Mouse (Mus musculus) retina, adult 2 months (tissue): ENCODE data around the gene Dcdc2c.

Source experiments
- DNase-seq: peaks from one replicate; pipeline ENCODE4 v3.0.0-alpha.2; 2012; ENCODE audit warnings: low read depth, low spot score

Gene Dcdc2c

DNA sequence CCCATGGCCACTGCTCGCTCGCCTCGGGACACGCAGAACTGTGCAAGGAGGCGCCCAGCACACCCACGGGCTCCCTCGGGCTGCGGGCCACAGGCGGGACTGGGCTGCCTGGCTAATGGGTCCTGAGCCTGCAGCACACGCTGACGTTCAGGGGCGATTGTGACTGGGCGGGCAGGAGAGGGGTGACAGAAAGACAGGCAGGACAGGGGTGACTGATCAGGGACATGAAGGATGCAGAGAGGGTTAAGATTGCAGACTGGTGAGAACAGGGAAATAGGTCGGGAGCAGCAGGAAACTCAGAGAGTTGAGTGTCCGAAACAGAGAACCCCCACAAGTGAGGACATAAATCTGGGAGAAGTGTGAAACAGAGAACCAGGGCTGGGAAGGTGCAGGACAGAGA lies at the start of gene Dcdc2c:
TSS of gene Dcdc2c (minus strand) at position 101 of the 400 bp plus-strand sequence.
- DNase-seq = no peak

DNA sequence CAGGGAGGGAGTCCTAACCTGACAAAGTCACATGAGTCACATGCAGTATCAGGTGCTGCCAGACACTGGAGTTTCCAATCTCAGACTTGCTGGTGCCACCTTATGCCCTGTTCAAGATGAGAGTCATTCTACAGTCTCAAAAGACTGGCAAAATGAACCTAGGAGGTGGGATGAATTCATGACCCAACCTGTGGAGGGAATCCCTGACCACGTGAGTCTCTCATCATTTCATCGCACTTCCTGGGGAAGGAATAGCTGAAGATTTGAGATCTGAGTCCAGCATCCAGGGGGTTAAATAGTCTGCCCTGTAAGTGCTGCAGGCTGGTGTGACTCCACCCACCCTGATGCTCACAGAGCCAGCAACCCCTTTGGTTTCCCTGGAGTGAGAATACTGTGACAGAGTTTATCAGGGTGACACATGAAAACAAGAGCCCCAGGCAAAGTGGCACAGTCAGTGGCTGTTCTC lies 46.4 kb upstream of the Dcdc2c start:
- DNase-seq = no peak

DNA sequence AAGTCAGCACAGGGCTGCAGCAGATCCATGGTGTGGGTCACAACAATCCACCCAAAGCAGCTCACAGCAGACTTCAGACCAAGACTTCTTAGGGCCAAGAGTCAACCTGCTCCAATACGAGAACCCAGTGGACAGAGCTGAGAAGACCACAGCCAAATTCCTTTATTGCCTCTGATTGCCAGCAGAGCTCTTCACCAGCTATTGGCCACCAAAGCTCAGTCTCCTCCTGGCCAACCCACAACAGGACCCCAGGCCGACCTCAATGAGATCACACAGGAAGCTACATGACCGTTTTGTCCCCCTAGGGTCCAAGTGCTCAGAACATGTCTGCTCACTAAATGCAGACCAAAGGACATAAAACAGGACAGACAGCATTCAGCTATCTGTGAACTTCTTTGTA lies 45.9 kb upstream of the Dcdc2c start:
- no peak for DNase-seq

DNA sequence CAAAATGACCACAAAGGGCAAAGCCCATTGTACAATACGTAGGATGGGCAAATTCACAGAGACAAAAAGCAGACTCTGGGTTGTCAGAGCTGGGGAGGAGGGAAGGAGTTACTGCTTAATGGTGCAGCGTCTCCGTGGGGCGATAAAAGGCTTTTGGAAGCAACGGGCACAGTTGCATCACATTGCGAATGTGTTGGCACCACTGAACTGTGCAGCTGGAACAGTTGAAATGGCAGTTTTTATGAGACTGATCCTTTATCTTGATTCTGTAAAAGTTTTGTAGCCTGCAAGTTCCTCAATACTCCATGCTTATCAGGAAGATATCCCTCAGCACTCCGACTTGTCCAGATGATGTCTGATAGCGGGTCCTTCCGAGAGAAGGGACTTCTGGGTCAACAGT lies 45.5 kb upstream of the Dcdc2c start:
- no peak for DNase-seq

DNA sequence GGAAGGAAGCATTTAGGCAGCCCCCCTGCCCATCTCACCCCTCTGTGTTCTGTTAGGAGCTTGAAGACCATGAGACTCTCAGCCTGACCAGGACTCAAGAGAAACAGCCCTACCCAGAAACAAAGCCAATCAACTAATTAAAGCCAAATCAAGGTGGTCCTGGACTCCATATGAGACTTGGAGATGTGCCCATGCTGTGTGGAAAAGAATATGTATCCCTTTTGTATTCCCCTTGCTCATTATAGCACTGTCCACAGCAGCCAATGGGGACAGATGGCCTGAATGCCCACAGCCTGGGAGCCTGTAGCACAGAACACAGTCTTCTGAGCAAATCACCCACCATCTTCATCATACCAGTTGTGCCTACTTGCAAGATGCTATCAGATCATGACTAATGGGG lies 44.7 kb upstream of the Dcdc2c start:
- DNase-seq = no peak

DNA sequence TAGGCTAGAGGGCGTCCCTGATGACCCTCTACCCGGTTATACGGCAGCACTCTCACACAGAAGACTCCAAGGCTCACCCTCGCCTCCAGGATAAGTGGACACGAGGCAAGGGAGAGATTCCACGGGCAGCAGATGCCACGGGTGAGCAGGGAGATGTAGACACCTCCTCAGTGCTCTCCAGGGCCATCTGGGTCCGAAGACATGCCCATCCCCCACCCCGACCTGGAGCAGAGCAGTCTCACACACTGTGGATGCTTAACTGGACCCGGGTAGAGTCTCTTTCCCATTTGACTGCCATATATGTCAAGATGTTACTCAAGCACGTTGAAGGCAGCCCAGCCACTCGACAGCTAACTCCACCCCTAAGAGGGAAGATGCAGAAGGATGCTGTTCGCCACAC lies 38.2 kb upstream of the Dcdc2c start:
- no peak for DNase-seq

DNA sequence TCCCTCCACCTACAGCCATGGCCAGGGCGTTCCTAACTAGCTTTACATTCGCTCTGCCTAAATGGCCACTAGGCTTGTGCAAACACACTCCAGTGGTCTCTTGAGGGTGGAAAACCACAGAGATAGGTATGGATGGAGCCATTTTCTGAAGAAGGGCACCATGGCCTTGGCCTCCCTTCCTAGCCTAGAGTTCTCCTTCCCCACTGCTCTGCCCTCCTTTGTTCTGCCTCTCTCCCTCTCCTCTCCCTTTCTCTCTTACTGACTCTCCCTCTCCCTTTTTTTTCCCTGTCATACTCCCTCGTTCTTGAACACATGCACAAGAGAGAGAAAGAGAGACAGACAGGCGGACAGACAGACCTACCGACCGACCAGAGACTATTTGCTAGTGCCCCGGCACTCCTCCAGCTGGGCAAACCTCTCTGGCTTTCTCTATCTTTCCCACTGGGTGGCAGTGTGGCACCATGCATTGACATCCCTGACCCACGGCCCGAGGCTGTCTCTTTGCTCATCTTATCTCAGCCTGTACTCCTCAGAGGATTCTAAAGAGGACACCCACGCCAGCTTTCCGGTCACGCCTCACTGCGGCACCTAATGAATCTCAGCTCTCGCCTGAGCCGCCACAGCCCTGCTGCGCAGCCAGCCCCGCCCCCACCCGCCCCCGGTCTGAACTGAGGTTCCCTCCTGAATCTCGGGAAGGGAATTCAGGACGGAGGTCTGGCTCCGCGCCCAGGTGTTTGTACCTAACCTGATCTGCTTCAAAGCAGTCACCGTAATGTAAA lies 37.1 kb upstream of the Dcdc2c start:
- peak; percentile 71 for DNase-seq

DNA sequence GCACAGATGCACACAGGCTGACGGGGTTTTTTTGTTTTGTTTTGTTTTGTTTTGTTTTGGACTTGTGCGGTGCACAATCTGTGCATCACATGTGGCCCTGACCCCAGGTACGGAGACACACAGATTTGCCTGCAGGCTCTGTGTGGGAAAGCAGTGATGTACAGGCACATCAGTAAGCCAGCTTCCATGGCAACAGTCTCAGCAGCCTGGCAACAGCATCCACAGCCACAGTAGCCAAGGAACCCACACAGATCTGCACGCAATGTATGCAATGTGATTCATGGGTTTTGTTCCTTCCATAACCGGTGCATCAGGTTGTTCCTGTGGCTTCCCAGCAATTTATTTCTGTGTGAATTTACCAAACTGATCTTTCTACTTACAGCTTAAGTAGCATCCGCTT lies 35.8 kb upstream of the Dcdc2c start:
- DNase-seq = no peak

DNA sequence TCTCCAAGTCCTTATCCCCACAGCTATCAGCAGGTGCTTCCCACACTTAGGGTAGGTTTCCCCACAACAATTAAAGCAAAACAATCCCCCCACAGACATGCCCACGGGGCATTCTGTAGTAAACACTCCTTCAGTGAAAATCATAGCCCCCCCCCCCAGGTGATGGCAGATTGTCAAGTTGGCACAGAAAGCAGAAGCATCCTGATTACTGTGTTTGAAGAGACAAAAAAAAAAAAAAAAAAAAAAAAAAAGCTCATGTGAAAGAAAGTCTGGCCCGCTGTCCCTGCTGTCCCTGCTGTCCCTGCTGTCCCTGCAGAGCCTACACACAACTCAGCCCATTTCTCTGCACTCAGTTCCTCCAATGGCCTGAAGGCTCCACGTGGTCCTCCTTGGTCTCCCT lies 31.8 kb upstream of the Dcdc2c start:
- DNase-seq = no peak

DNA sequence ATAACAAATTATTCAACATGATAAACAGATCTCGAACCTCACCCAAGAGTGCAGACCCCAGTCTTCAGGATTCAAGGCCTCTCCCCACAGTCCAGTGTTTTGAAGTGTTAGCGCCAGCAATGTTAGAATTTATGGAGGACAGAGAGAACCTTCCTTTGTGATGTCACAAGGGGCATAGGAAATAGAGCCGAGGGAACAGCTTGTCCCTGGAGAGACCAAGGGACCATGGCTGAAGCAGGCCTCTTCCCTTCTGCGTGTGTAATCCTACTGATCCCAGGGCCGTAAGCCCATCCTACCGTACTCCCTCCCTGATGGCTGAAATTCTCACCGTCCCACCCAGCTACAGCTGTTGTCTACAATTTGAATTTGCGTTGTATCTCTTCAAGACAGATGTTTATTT lies 30.2 kb upstream of the Dcdc2c start, which contains the start of gene Allc:
TSS of gene Allc (minus strand) at position 101 of the 400 bp plus-strand sequence.
- DNase-seq = no peak

DNA sequence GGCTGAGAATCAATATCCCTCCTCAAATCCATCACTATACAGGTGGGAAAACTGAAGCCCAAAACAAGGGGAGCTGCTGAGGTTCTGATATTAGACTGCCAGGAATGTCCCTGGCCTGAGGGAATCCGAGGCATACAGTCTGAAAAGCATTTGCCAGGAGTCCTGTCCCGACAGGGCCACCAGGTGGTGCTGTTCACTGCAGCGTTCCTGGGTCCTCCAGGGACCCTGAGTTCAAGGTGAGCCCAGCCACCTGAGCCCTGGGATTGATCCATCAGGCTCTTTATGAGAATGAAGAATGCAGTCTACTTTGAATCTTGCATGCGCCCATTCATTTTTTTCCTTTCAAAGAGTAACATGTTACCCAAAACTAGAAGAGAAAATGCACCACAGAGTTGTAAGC lies 26.9 kb upstream of the Dcdc2c start:
- no peak for DNase-seq

DNA sequence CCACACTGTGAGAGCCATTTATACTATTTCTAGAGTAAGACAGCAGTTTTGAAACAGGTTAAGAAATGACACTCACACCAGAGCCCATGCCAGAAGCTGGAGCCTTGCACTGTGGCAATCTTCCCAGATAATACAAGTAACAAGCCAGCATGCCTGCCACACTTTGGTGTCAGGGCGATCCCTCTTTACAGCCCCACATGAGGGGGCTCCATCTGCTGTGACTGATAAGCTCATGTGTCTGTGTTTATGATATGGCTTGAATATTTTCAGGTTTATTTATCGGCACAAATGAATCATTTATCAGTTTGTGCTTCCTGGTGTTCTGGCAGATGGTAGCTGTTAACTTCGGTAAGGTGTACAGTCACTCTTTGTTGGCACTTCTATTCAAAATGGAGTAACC lies 25.9 kb upstream of the Dcdc2c start:
- no peak for DNase-seq

DNA sequence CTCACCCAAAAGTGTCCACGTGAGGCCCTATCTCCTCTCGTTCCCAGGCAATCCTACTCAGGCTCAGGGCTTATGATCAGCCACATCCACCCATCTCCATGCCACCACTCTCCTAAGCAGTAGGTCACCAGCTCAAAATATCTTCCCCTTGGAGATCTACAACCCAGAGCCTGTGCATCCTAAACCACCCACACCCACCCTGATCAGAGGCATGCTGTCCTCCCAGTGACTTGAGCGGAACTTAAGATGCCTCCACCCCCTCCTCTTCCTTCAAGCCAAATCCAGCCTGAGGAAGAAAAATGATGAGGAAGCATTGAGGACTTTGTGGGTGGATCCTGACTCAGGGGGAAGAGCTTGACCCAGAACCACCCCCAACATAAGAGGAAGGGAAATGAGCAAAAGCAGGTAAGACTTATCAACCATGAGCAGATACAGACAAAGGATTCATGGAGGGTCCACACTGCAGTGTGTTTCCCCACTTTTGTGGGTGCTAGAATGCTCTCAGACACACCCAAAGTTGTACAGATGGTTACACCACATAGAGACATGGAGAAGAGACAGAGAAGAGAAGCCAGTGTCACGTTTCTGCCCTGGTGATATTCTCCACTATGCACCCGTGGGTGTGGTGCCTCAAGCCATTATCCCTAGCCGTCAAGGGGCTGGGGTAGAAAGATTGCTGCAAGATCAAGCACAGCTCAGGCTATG lies 23.3 kb upstream of the Dcdc2c start:
- no peak for DNase-seq

DNA sequence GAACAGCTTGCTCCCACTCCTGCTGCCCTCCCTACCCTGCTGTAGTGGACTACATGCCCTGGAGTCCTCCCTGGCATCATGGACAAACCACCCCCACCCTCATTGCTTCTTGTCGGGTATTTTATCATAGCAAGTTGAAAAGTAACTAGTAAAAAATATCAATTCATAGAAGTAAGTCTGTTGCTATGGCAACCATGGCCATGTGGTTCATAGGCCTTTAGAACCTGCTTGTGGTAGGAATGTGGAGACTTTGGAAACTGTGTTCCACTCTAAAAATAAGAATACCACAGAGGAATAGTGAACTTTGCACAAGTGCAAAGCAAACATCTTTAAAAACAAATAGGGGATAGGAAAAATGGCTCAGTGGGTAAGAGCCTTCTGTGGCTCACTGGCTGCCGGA lies 20.0 kb upstream of the Dcdc2c start:
- DNase-seq = no peak

DNA sequence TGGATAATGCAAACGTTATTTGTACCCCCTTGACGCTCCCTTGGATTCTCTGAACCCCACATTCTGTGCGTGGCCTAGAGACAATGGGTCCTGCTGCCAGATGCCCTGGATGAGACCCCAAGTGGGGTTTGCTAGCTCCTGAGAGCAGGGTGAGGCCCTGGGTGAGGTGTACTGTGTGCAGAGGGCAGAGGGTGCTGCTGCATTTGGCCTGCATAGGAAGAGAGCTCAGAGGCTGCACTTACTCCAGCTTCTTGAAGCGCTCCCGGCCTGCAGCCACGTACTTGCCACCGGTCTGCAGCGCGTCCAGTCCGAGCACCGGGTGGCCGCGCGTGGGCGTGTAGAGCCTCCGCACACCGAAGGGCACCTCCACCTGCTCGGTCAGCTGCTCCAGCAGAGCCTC lies 424 bp downstream of the Dcdc2c start:
- DNase-seq = no peak

DNA sequence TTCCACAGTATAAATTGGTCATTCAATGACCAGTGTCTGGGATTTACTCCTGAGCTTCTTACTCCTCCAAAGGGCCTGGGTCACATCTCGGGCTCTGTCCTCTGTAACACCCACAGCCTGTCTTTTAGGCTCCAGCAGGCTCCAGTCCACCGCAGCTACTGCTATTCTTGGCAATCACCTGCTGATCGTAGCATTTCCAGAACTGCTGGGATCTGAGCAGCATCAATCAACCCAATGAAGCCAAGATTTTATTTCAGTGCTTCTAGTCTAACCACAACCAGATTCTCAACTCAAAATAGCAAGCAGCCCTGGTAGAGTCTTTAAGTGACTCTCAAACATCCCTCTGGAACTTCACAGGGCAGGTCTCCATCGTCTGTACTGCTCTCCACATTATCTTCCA lies 3.3 kb downstream of the Dcdc2c start:
- no peak for DNase-seq

DNA sequence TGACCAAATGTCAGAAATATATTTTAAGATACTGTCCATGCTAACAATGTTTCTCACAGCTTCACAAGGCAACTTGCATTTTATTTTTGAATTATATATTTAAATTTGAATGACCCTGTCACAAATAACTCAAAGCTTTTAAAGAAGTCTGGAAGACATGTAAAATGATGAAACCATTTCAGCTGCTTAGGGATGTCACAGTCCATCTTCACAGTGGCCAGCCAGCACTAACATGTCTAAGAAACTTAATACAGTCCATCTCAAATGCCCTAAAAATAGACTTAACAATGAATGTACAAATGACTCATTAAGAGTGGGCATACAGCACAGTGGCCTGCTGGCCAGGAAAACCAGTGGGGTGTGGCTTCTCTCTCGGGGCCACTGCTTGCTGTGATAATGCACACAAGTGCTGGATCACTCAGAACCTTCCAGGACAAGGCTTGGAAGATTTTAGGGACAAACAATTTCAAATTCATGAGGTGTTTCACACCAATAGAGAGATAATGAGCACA lies 37.9 kb downstream of the Dcdc2c start:
- DNase-seq = no peak

DNA sequence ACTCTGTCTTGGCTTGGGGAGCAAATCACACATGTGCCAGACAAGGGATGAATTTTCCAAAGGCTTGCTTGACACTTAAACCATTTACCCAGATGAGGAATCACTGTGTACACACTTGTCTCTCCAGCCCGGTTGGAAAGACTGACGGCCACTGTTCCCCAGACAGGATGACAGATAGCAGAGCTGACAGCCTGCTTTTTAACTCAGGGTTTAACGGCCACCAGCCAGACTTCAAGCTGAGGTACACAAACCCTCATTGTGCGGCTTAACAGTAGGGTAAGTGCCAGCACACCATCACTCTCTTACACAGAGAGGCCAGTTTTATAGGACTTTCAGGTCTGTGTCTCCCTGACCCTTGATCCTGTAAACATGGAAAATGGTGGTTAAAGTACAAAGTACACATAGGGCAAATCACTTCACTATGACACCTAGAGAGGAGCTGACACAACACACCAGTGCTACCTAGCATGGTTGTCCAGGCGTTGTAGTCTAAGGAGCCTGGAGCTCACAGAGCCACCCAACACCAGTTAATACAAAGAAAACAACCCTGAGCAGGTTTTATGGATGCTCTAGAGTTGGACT lies 42.4 kb downstream of the Dcdc2c start:
- DNase-seq = no peak

DNA sequence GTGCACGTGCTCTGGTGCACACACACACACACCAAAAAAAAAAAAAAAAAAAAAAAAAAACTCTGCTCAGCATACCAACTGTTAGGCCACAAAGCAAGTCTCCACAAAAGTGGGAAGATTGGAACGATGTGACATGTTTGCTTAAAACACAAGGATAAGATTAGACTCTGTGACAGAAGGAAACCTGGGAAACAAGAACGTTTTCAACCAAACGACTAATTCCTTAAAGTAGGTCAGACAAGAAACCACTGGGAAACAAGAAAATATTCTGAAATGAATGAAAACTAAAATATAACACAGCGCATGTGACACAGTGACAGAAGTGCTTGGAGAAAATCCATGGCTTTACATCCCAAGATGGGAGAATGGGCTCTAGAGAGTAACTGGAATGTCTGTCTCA lies 57.9 kb downstream of the Dcdc2c start:
- DNase-seq = no peak

DNA sequence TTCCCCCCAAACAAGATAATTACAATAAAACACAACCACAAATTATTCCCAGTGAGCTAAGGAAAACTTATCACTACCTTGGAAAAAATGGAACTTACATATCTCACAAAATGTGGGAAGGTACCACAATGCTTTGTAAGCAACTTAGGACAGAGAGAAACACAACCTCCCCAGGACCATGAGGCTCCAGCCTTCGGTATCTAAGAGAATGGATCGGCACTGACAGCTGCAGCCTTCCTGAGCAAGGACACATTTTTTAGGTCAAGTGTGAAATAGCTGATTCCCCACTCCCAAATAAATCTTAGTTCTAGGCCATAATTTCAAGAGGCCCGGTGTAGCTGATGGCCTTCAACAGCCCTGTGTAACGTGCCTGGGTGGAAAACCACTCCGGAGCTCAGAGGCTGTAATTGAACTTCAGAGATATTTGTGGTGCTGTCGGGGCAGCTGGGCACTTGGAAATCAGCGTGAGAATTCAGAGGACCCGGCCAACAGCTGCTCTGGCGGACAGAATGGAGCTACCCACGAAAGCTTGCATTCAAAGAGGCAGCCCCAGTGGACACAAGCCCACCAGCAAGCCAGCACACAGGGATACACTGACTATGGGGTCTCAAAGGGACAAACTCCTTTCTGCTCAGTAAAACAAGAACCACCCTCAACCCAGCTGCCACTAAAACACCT lies 69.6 kb downstream of the Dcdc2c start:
- no peak for DNase-seq

DNA sequence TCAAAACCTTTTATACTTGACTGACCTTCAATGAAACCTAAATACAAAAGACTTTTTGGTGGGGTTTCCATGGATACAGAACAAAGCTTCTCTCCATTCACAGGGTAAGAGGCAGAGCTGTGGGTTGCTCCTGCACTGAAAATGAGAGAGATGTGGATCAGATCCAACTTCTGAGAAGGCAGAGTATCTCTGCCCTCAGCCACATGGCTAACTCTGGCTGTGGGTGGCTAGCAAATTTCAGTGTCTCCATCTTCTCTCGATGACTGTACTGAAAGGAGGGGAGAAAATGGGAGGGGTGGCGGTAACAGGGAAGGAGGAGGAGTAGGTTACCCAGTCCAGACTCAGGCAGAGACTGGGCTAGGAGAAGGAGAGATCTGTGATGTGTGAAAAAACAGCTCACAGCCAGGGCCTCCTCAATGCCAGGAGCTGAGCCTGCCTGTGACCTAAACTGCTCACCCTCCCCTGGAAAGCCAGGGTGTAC lies 91.2 kb downstream of the Dcdc2c start:
- DNase-seq = no peak

DNA sequence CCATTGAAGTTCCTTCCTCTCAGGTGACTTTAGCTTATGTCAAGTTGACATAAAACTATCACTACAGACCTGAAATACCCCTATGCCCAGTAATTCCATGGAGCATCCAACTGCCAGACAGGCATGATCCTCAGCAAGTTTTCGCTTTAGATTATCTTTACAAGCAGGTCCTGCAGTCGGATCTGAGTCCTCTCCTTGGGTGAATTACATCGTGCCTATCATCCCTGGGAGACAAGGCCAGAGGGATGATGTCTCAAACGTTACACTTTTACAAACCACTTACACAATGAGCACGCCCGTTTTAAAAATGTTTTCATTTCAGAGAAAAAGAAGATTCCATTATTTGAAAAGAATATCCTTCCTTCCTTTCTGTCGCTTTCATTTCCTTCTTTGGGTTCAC lies 91.7 kb downstream of the Dcdc2c start:
- no peak for DNase-seq
